Mouse (Mus musculus) kidney, adult 11 months (tissue): ENCODE measurements around the gene Zc3h7b.
"Not testable (repeated sequence)": the region's sequence is repeated elsewhere in the genome, so short reads cannot be mapped to it uniquely, and the experiment has no call there.

ENCODE experiments used
- DNase-seq: peaks from one replicate; pipeline ENCODE4 v3.0.0; 2022

The Zc3h7b gene

DNA sequence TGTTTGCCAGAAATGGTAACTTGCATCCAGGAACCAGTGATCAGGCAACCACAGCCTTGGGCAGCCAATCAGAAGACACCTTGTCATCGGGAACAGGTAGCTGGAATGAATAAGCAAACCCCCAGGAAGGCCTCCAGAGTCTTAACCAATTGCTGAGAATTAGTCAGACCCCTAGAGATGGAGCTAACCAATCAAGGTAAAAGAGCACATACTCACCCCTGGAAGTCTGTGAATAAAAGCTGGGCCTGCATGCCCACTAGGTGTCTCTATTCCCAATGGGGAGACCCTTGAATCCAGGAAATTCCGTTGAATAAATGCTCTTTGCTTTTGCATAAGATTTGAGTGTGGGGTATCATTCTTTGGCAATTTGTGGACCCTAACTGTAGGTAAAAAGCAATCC lies 4.9 kb upstream of the Zc3h7b start:
- no peak for DNase-seq

DNA sequence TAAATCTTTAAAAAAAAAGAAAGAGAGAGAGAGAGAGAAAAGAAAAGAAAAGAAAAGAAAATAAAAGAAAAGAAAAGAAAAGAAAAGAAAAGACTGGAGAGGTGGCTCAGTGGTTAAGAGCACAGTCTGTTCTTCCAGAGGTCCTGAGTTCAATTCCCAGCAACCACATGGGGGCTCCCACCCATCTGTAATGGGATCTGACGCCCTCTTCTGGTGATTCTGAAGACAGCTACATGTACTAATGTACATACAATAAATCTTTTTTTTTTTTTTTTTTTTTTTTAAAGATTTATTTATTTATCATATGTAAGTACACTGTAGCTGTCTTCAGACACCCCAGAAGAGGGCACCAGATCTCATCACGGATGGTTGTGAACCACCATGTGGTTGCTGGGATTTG lies 2.5 kb upstream of the Zc3h7b start:
- DNase-seq = not testable (repeated sequence)

DNA sequence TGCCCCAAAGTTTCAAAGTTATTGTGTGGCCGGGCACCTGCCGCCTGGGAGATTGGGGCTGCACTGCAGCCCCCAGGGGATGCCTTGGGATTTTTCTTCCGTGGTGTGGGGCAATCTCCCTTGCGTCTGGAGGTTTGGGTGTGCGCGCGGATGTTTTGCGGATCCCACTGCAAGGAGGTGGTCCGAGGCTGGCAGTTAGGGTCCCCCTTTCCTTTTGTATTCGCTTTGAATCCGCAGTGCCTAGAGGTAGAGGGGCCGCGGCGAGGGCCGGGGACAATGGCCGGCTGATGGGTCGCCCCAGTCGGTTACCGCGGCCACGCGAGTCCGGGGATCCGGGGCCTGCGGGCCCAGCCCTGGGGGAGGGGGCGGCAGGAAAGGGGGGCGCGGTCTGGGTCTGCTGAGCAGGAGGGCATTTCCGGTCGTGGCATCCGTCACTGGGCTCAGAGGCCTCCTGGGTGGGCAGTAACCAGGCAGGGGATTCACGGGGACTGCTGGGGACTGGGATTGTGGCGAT lies 801 bp downstream of the Zc3h7b start:
- DNase-seq = peak; percentile 28

DNA sequence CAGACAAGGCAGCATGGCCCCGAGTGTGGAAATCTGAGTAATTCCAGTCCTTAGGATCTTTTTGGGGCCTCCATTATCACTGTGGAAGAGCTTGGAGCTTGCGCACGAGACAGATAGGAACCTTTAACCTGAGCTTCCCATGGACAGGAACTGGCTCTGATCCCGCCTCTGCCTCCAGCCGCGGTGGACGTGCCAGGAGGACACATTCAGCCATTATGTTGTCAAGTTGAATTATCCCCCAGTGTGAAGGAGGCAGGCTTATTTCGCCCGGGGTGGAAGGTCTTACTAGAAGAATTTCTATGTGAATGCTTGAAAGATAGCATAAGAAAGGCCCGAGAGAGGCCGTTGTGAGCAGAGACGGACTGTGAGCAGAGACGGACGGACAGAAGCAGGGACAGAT lies 4.9 kb downstream of the Zc3h7b start:
- DNase-seq = peak; percentile 74

DNA sequence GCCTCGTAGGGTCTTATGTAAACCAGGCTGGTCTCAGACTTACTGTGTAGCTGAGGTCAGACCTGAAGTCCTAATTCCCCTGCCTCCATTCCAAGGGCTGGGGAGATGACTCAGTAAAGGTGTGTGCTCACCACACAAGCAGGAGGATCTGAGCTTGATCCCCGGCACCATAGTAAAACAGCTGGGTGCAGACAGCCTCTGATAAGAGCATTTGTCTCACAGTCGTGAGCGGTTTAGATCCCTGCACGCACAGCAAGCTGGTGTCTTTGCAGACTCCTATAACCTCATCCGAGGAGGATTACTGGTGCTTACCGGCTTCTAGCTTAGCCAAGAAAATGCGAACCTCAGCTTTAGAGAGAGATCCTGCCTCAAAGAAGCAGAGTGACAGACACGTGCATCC lies 8.8 kb downstream of the Zc3h7b start:
- no peak for DNase-seq

DNA sequence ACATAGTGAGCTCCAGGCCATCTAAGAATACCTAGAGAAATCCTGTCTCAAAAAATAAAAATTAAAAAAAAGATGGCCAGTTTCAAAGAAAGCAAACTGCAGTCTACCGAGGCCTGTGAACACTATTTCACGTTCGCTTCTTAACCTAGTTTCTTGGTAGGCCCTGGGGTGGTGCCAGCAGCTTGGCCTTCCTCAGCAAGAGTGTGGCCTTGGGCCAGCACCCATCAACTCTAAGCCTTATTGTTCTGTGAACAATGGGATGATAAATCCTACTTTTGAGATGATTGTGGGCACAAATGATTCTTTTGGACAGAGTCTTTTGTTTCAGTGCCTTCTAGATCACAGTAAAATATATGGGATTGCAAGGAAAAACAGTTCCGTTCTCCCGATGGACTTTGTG lies 13.8 kb downstream of the Zc3h7b start:
- DNase-seq = no peak

DNA sequence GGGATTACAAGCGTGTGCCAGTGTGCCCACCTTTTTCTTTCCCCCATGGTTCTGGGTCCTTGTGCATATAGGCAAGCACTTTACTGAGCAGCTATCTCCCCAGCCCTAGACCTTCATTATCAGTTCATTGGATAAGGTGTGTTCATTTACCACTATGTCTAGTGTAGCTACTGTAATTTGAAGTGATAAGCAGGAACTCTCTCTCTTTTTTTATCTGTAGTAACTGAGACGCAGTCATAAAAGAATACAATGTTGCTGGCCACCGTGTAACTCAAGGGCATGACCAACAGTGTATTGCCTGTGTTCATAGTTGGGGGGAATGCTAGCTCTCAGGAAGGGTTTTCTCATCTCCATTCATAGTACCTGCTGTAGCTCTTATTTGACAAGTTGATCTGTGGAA lies 14.7 kb downstream of the Zc3h7b start:
- no peak for DNase-seq

DNA sequence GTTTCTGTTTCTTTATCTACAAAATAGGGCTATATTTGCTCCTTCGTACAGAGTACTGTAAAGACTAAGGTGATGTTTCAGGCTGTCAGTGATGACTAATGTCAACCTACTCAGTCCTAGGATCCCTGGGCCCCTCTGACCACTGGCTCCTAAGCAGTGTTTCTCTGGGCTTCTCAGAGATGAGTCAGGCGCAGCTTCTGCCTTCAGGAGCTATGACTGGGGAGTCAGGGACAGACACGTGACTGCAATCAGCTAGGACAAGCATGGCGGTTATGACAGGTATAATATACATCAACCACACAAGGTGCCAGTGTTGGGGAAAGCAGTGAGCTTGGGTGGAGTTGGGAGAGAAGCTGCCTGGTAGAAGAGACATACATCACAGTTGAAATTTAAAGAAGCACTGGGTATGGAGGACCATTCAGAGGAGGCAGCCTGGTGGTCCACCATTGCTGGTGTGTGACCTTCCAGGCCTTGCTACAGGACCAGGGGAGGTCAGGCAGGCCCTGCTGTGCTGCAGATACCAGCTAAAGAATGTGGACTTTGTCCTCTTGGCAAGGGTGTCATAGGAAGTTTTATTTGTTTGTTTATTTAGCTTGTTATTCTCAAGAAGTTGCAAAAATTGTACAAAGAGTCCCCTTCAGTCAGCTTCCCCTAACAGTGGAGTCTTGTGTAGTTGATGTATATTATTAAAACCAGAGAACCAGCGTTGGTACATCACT lies 15.7 kb downstream of the Zc3h7b start:
- DNase-seq = peak; percentile 30

DNA sequence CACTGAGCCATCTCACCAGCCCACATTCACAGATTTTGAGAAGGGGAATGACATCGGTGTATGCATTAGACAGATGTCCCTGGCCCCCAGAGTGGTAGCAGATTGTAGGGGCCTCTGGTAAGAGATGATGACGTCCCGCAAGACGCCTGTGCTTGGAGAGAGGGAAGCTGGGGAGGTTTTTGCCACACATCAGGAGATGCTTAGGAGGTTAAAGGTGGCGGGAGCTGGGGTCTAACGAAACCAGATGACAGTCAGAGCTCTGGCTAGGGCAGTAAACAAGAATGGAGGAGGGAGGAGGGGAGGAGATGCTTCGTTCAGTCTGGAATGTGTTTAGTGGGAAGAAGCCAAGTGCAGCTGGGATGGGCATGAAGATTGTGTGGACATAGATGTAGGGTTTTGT lies 16.5 kb downstream of the Zc3h7b start:
- no peak for DNase-seq

DNA sequence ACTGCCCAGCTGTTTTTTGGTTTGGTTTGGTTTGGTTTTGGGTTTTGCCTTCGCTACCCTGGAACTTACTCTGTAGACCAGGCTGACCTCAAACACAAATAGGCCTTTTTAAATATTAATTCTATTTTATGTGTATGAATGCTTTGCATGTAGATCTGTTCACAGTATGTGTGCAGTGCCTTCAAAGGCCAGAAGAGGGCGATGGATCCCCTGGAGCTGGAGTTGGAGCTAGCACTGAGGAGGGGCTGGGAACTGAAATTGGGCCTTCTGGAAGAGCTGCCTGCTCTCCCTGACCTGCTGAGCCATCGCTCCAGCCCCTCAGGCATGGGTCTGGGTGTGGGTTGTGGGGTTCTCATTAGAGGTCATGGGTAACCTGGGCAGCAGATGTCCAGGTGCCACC lies 17.1 kb downstream of the Zc3h7b start:
- DNase-seq = no peak

DNA sequence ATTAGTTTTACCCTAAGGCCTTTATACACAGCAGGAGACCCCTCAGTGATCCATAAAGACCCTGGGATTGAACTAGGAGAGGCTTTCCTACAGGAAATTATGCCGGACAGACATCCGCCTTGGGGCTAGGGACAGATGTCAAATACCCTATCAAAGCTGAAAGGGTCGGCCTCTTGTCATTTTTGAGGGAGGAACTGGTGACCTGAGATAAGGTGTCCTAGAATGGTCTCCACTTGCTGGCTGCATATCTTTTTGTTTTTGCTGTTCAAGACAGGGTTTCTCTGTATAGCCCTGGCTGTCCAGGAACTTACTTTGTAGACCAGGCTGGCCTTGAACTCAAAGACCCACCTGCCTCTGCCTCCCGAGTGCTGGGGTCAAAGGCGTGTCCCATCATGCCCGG lies 19.7 kb downstream of the Zc3h7b start:
- no peak for DNase-seq

DNA sequence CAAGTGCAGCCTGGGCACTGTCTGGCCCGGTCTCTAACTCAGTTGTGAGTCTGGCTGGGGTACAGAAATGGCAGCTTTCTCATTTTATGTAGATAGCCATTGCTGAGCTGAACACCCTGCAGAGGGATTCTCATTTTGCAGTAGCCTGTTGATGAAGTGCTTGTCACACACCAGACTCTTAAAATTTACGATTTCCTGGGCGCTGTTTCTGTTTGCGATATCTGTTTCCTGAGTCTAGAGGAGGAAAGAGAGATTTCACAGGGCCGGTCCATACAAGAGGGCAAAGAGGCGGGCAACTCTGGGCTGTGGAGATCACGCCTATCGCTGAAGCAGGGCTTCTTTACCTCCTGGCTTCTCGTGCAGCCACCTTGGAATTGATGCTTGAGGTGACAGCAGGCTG lies 20.8 kb downstream of the Zc3h7b start:
- DNase-seq = no peak

DNA sequence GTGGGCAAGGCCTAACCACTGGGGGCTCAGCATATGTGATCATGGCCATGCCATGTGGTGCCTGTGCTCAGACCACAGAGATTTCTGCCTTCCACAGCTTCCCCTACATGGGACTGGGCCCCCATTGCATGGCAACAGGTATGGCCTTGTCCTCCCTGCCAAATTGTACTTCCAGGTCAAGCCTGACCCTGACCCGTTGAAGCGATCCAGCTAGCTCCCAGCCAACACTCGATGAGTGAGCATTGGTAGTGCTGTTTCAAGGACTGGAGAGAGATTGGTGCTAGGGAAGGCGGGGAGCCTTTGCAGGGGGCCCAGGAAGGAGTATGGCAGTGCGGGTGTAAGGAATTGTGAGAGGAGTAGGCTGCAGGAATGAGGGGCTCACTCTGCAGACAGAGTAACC lies 21.6 kb downstream of the Zc3h7b start:
- DNase-seq = no peak

DNA sequence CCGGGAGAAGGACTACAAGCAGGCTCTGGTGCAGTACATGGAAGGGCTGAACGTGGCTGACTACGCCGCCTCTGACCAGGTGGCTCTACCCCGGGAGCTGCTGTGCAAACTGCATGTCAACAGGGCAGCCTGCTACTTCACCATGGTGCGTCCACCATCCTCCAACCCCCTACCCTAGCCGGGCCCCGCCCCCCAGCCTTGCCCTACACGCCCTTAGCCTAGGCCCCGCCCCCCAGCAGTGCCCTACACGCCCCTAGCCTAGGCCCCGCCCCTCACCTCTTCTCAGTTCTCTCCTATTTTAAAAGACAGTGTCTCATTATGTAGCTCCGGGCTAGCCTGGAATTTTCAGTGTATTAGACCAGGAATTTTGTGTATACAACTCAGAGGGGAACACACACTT lies 24.2 kb downstream of the Zc3h7b start:
- DNase-seq = no peak

DNA sequence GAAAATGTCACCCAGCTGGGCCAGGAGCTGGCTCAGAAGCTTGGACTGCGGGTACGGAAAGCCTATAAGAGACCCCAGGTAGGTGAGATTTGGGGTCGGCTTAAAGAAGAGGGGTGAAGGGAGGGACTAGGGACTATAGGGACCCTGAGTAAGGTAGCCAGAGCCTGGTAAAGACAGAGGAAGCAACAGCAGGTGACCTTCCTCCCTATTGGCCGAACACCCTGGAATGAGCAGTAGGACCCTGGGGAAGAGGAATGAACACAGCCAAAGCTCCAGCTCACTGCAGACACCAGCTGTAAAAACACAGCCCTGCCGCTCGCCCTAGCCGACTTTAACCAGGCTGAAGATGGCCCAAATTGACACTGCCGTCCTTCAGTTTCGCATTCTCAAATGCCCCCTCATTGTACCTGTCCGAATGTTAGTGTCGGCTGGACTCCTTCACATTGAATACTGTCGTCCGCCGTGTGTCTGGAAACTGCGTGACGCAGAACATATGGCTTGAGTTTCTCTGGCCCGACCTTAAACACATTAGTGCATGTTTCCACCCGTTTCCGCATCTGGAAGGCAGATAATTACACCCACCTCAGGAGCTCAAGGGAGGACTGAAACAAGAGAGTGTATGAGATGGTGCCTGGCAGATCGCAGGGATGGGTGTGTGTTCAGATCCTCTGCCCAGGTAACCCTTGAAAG lies 27.7 kb downstream of the Zc3h7b start:
- DNase-seq = no peak

DNA sequence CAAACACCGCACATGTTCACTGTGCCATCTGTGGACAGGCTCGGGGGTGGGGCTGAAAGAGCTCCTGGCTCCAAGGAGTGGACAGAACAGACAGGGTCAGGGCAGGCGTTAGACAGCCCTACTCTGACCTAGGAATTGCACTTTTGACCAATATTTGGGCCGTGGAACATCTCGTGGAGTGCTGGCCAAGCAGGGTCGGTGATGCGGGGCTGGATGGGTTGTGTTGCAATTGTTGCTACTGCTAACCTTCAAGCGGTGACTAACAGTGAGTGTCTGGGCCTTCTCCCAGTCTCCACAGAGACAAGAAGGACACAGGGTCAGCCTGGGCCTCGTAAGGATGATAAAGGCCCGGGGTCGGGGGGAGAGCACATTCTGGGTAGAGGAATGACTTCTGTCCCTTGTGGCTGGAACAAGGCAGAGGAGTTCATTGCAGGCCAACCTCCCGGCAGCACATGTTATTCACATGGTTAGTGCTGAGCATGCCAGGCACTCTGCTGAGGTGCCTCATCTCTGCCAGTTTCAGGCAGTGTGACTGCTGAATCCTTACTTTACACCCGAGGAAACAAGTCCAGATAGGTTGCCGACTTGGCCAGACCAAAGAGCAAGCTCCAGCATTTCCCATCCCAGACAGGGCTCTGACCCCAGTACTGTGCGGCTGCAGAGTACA lies 29.8 kb downstream of the Zc3h7b start:
- peak; percentile 88 for DNase-seq

DNA sequence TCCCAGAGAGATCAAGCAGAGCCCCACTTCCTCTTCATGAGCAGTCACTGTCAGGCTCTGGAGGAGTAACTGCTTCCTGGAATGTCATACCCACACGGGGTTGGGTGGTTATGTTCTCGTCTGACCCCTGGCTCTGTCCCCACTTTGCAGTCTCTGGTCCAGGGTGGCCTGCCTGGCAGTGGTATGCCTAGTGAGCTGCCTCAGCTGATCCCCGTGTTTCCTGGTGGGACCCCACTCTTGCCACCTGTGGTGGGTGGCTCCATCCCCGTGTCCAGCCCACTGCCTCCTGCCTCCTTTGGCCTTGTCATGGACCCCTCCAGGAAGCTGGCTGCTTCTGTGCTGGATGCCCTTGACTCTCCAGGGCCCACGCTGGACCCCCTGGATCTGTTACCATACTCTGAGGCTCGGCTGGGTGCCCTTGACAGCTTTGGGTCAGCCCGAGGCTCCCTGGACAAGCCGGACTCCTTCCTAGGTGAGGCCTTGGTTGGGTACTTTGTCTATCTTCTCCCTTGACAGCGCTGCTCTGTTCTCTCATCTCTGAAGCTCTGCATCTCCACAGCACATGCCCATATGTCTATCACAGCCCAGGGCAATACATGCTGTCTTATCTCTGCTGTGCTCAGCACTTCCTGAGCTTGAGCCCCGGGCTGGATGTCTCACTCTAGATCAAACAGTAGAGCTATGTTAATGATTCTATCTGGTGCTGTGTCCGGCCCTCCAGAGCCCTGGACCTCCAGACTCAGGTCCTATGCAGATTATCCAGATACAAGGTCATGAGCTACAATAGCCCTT lies 32.0 kb downstream of the Zc3h7b start:
- no peak for DNase-seq

DNA sequence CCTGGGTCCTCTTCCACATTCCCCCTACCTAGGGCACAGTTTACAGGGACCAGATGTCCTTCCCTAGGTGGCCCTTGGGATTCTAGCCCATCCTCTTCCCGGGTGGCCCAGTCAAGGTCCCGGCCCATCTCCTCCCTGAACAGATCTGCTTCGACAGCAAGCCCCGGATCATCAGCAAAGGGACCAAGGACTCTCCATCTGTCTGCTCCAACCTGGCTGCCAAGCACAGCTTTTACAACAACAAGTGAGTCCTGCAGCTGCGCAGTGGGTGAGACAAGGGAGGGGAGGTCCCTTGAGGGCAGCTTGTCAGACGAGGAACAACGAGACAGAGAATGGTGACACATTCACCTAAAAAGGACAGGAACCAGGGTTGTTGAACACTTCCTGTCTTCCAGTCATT lies 37.0 kb downstream of the Zc3h7b start:
- DNase-seq = no peak

DNA sequence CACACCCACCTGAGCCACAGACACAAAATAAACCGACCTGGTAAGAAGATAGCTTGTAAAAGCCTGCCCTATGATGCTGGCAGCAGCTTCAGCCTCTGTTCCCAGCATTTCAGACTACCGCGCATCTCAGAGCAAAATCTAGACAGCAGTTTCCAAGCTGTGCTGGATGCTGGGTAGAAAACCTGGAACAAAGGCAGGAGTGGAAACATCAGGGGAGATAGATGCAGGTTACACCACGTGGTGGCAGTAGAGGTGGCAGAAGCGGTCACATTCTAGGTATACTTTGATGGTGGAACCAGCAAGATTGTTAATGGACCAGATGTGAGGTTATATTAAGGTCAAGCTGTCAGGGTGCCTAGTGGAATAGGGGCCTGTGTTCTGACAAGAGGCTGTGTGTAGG lies 39.9 kb downstream of the Zc3h7b start:
- DNase-seq = no peak

DNA sequence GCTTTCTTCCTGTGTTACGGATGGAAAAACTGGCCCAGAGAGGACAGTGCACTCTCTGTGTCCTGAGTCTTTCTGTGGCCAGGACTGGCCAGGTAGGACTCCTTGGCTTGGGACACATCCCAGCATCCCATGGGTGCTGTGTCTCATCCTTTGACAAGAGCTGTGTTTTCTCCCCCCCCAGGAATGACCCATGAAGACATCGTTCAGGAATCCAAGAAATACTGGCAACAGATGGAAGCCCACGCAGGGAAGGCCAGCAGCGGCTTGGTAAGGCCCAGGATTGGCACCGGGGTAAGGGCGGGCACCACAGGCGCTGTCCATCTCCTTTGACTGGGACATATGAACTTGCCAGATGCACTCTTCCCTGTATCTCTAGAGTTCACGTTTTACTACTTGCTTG lies 40.8 kb downstream of the Zc3h7b start:
- no peak for DNase-seq

DNA sequence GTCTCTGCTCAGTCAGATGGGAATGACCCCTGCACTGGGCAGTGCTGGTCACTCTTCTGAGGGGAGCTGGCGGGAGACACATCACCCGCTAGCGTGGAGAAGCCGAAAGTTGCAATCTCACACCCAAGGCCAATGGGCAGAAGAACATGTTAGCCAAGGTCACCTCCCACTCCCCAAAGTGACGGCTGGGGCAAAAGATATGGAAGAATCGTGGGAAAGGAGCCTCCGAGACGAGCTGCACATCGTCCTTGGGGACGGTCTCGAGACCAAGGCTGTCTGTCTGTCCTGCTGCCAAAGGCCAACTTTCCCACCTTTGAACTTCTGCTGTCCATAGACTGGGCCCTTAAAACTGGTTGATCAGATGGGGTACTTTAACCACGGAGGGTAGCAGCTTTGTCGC lies 42.7 kb downstream of the Zc3h7b start:
- no peak for DNase-seq

DNA sequence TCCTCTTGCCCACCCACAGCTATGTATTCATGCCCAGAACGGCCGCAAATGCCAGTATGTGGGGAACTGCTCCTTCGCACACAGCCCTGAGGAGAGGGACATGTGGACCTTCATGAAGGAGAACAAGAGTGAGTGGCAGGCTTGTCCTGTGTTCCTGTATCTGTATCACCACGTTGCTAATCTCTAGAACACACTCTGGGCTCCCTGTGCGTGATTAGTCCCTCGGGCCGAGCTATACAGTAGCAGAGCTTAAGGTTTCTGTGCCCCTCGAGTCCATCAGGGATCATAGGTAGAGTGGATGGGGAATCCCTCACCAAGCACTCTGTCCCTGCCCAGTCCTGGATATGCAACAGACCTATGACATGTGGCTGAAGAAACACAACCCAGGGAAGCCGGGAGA lies 47.6 kb downstream of the Zc3h7b start:
- no peak for DNase-seq

DNA sequence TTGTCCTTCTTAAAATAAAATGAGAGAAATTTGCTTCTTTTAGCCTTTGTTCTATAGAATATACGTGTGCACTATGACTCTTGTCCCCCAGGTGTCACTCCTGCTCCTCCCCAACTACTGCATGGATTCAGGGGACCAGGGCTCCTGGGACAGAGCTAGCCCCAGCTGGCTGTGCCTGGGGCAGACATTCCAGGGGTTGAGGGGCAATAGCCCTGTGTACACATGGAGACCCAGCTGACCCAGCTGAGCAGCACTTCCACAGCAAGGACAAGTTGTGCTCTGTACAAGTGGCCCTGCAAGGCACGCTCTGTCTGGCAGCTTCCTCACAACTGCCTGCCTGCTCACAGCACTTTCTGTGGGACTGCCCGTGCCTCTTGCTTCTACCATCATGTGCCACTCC lies 51.4 kb downstream of the Zc3h7b start:
- peak; percentile 86 for DNase-seq
